Mouse (Mus musculus) liver, embryonic 13.5 days (tissue): ENCODE data around the gene Etfa. TPM values are rescaled to one million over a fixed set of nuclear protein-coding genes. Genes with fewer than 3 reads are reported as not detected.

Experiments
- ATAC-seq: fragments of 200-750 bp; cut with Nextera tagmentation; 2 replicates; pipeline ENCODE4 v1.8.0; 2017; ENCODE audit warnings: low read depth, mild to moderate bottlenecking, moderate number of reproducible peaks, moderate library complexity
- DNase-seq: peaks from one replicate; pipeline ENCODE4 v3.0.0; 2022
- H3K27ac ChIP-seq: fragments of 300-500 bp; sonication (generic); 2 replicates; pipeline ENCODE4 v1.5.1; 2015; ENCODE audit warnings: moderate library complexity, mild to moderate bottlenecking, inconsistent platforms
- H3K27me3 ChIP-seq: fragments of 300-500 bp; sonication (generic); 2 replicates; pipeline ENCODE4 v1.6.1; 2015; ENCODE audit warnings: mild to moderate bottlenecking, inconsistent platforms
- H3K36me3 ChIP-seq: fragments of 300-500 bp; sonication (generic); 2 replicates; pipeline ENCODE4 v1.6.1; 2015; ENCODE audit warnings: mild to moderate bottlenecking, inconsistent platforms
- H3K4me1 ChIP-seq: fragments of 300-500 bp; sonication (generic); replicated peaks from 2 replicates; pipeline ENCODE4 v1.6.1; 2015; ENCODE audit warnings: inconsistent platforms
- H3K4me2 ChIP-seq: fragments of 300-500 bp; sonication (generic); 2 replicates; pipeline ENCODE4 v1.6.1; 2015; ENCODE audit warnings: inconsistent platforms, mild to moderate bottlenecking, moderate library complexity
- H3K4me3 ChIP-seq: fragments of 300-500 bp; sonication (generic); replicated peaks from 2 replicates; pipeline ENCODE4 v1.5.1; 2015; ENCODE audit warnings: mild to moderate bottlenecking, inconsistent platforms
- H3K9ac ChIP-seq: fragments of 300-500 bp; sonication (generic); 2 replicates; pipeline ENCODE4 v1.6.1; 2015; ENCODE audit warnings: mild to moderate bottlenecking, inconsistent platforms
- H3K9me3 ChIP-seq: fragments of 300-500 bp; sonication (generic); replicated peaks from 2 replicates; pipeline ENCODE4 v1.6.1; 2016; ENCODE audit warnings: inconsistent platforms
- WGBS: fragments of 180-500 bp; shearing (Covaris S2); methylation state at CpG from one replicate; pipeline ENCODE4 v1.1.7; 2015; ENCODE audit not compliant: insufficient replicate concordance; 5-methylcytosine and 5-hydroxymethylcytosine counted together
- polyA plus RNA-seq: library from polyadenylated mRNA; unstranded; fragments of >200 nt; fragmentation: Nextera tagmentation; extraction: Ambion mirVana; gene quantifications from 2 replicates; pipeline ENCODE4 v1.2.1, GENCODE M21; 2015

Etfa gene
- polyA plus RNA-seq = 173 and 203 TPM in 2 replicates

DNA sequence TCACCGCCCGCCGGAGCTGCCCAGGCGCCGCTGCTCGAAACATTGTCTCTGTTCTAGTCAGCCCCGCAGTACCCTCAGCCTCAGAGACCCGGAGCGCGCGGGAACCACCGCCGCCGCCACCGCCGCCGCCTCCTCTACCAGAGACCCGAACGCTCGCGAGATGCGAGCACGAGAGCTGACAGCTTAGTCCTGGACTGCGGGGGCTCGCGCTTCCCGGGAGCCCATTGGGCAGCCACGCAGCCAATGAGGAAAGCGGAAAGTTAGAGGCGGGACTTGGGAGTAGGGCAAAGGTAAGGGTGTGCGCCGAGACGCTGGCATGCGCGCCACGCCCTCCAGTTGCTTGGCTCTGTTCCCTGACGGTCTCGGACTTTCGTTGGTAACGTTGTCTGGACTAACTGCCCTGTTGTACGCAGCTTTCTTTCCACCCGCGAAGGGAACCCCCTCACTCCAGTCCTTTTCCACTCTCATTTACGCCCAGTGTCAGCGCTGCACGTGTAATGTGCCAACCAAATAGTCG lies at the start of gene Etfa:
Gene Etfa, minus strand, starts transcription at position 217 of the 517 bp plus-strand sequence.
- under 1% methylated on average over 47 of the region's 47 CpGs for WGBS
- Histone ChIP-seq H3K4me2 (peak within 1 kb of the TSS; percentile 92), H3K36me3 (no peaks in the 10 kb centered on the region), H3K4me3 (peak within 1 kb of the TSS; percentile 93), H3K9ac (peak within 1 kb of the TSS; percentile 95), H3K4me1 (peaks cover 27% of the 10 kb centered on the region), H3K27me3 (peaks cover 19% of the 10 kb centered on the region; the same call in 1 of the 2 replicates), H3K9me3 (no peaks in the 10 kb centered on the region), H3K27ac (peak within 1 kb of the TSS; percentile 93)
- peak; percentile 96 for DNase-seq
- peak; percentile 98 for ATAC-seq

DNA sequence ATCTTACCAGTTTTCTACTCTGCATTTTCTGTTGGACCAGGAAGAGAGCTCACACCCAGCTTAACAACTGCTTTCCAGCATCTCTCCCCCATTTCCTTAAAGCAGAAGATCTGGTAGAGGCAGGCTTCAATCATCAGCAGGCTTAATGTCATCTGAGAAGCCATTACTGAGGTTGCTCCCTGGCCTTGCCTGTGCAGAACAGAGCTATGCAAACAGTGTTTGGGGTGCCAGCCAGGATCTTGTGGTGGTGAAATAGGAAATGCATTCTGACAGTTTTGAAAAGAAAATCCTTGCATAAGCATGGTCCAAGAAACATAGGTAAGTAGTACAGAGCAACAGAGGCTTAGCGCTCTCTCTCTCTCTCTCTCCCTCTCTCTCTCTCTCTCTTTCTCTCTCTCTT lies 48.9 kb upstream of the Etfa start:
- H3K4me2 ChIP-seq = no peak overlapping the region
- no peak overlapping the region for H3K27ac ChIP-seq
- WGBS = 93% methylated on average over 1 of the region's 1 CpGs
- DNase-seq (no peak), ATAC-seq (no peak)
- no peak overlapping the region for H3K9ac ChIP-seq
- H3K36me3 ChIP-seq = no peaks in the 10 kb centered on the region
- H3K9me3 ChIP-seq = no peaks in the 10 kb centered on the region
- no peak overlapping the region for H3K4me3 ChIP-seq
- H3K27me3 ChIP-seq = no peaks in the 10 kb centered on the region
- no peaks in the 10 kb centered on the region for H3K4me1 ChIP-seq

DNA sequence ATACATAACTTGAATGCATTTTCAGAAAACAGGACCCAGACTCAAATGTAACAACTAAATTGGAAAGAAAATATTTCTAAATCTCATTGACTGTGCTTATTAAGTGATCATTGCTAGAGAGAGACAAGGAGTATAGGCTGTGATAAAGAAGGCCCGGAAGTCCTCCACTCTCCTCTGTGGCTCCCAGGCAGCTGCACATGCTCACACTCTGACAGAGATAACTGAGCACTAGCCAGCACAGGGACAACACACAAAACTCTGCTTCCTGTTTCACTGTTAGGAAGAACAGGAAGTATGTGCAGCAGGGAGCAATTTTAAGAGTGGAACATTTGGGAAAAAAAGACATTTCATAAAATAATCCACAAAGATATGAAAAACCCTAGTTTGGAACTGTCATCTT lies 42.9 kb upstream of the Etfa start:
- WGBS = 20% methylated on average over 1 of the region's 1 CpGs
- Histone ChIP-seq H3K4me2 (no peak overlapping the region), H3K4me1 (no peaks in the 10 kb centered on the region), H3K9me3 (no peaks in the 10 kb centered on the region), H3K9ac (no peak overlapping the region), H3K27ac (no peak overlapping the region), H3K4me3 (no peak overlapping the region), H3K36me3 (no peaks in the 10 kb centered on the region), H3K27me3 (peaks cover 2% of the 10 kb centered on the region)
- no peak for ATAC-seq
- no peak for DNase-seq

DNA sequence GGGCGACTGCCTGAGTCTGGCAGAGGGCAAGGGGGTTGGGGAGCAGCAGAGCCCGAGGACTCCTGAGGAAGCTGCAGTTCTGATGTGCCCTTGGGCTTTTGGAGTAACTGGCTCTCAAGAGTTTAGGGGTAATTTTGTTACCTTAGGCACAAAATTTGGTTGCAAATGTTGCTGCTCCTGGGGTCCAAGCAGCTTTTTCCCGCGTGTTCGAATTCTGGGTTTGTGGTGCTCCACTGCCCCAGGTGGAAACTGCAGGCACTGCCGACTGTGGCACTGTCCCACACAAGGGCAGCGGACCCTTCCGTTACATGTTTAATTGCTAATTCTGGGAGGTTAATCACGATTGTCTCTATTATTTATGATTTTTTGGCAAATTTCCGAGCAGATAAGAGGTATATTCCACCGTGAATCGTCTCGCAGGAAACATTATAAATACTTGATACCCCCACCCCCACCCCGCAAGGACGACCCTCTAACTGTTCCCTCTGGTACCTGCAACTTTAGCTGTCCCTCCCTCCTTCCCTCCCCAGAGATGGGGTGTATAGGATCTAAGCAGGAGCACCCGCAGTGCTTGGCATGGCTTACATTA lies 37.4 kb upstream of the Etfa start:
- Histone ChIP-seq H3K4me3 (no peak overlapping the region), H3K27me3 (peaks cover 57% of the 10 kb centered on the region), H3K27ac (no peak overlapping the region), H3K4me2 (peak overlapping the region; percentile 19; the same call in 1 of the 2 replicates), H3K9me3 (peaks cover 6% of the 10 kb centered on the region; the same call in 1 of the 2 replicates), H3K9ac (no peak overlapping the region), H3K4me1 (peaks cover 14% of the 10 kb centered on the region), H3K36me3 (no peaks in the 10 kb centered on the region)
- ATAC-seq (no peak), DNase-seq (no peak)
- 11% methylated on average over 16 of the region's 16 CpGs for WGBS

DNA sequence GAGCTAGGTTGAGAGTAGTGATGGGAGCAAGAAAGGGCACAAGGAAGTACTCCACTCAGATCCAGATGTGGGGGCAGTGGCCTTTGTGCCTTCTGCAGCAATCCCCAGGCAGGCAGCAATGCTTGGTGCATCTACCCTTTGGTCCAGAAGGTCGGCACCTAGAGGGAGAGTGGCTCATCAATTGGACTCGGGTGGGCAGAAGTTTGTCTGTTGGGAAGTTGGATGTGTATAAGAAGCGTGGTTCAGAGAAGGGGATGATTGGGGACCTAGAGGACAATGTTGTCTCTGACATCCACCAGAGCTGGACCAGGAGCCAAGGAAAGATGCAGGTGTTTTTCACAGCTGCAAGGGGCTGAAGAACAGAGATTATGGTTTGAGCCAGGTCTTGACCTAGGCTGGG lies 36.8 kb upstream of the Etfa start:
- 17% methylated on average over 3 of the region's 3 CpGs for WGBS
- Histone ChIP-seq H3K27me3 (peaks cover 63% of the 10 kb centered on the region), H3K4me2 (no peak overlapping the region)

DNA sequence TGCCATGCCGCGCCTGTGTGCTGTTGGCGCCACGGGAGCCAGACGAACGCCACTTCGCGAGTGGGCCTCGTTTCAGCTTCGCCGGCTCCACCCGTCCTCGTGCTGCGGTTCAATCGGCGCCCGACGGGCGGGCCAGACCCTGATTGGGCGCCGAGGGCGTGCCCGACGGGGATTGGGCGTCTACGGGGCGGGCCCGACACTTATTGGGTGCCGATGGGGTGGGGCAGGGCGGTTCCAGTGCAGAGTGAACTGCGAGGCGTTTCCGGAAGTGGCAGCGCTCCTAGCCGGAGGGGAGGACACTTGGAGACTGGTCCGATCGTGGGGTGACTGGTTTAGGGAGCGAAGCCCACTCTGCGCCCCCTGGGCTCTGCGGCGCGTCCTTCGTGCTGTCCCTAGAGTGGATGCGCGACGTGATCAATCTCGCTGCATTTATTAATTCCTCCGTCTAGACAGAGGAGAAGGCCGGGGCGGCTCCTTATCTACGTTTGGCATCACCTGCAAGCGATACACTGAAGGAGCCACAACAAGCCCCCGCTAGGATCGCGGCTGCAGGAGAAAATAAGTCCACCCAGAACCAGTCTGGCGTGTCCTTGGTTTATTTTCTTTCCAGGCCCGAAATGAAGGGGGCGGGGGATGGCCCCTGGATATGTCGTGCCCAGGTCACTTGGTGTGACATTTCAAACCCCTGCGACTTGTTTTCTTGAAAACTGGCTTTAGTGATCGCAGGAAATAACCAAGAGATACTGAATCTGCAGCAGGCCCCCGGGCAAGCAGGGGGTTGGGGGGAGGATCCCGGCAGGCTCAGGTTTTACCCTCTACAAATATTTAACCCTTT lies 34.4 kb upstream of the Etfa start:
- peak; percentile 34 for DNase-seq
- Histone ChIP-seq H3K9ac (no peak overlapping the region), H3K4me2 (peak overlapping the region; percentile 56), H3K27ac (no peak overlapping the region), H3K4me3 (peak overlapping the region; percentile 35), H3K9me3 (peaks cover 6% of the 10 kb centered on the region; the same call in 1 of the 2 replicates), H3K36me3 (no peaks in the 10 kb centered on the region), H3K27me3 (peaks cover 87% of the 10 kb centered on the region), H3K4me1 (peaks cover 31% of the 10 kb centered on the region)
- WGBS = 3% methylated on average over 63 of the region's 63 CpGs
- ATAC-seq = peak; percentile 64; the same call in 1 of the 2 replicates

More for the DNA sequence above, 36.8 kb upstream of the Etfa start:
- H3K9me3 ChIP-seq = peaks cover 6% of the 10 kb centered on the region; the same call in 1 of the 2 replicates
- H3K4me3 ChIP-seq = no peak overlapping the region
- no peak for ATAC-seq
- no peak for DNase-seq
- H3K27ac ChIP-seq = no peak overlapping the region
- peaks cover 18% of the 10 kb centered on the region for H3K4me1 ChIP-seq
- no peaks in the 10 kb centered on the region for H3K36me3 ChIP-seq
- no peak overlapping the region for H3K9ac ChIP-seq

DNA sequence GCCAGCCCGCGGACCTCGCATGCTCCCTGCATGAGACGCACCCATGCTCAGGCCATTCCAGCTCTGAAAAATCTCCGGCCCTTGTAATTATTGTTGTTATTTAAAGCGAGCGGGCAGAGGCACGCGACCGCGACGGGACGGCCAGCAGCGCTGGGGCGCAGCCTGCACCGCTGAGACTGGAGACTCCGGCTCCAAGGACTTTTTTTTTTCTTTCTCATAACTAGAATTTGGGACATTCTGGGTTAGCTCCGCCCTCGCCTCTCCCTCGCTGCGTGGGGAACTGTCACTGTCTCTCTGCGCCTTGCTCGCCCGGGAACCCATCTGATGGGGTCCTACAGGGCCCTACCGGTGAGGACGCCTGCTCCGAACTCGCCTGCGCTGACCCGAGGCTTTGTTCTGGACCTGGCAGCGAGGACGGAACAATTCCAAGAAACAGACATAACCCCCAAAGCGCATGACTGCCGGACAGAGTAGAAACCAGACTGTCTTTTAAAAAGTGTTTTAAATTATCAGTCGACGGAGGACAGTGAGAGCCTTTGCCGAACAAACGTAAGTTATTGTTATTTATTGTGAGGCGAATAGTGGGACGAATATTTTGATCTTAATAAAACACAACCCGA lies 33.6 kb upstream of the Etfa start:
- no peak overlapping the region for H3K9ac ChIP-seq
- WGBS = 9% methylated on average over 41 of the region's 41 CpGs
- peaks cover 38% of the 10 kb centered on the region for H3K4me1 ChIP-seq
- peak overlapping the region; percentile 56; the same call in 1 of the 2 replicates for H3K4me2 ChIP-seq
- ATAC-seq = no peak
- peaks cover 95% of the 10 kb centered on the region for H3K27me3 ChIP-seq
- peak overlapping the region; percentile 35 for H3K4me3 ChIP-seq
- no peaks in the 10 kb centered on the region for H3K36me3 ChIP-seq
- H3K27ac ChIP-seq = no peak overlapping the region
- peaks cover 6% of the 10 kb centered on the region; the same call in 1 of the 2 replicates for H3K9me3 ChIP-seq
- no peak for DNase-seq

DNA sequence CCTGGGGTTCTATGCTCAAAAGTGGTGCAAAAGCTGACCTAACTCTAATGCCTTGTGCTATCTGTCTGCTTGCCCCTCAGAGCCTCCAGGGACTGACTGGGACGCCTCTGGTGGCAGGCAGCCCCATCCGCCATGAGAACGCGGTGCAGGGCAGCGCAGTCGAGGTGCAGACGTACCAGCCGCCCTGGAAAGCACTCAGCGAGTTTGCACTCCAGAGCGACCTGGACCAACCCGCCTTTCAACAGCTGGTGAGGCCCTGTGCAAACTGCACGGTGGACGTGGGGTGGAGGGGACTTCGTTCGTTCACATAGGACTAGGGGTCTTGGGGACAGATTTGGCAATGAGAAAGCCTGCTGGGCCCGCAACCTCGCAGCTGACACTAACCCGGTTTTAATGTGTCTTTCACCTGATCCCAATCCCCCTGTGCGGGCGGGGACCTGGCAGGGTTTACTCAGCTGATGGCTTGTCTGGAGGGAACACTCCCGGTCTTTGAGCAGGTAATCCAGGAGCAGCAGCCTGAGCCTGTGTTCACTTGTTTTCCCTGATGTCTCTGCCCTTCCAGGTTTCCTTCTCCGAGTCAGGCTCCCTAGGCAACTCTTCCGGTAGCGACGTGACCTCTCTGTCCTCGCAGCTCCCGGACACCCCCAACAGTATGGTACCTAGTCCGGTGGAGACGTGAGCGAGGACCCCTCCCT lies 33.0 kb upstream of the Etfa start:
- no peak for ATAC-seq
- peaks cover 43% of the 10 kb centered on the region for H3K4me1 ChIP-seq
- no peaks in the 10 kb centered on the region for H3K36me3 ChIP-seq
- H3K4me3 ChIP-seq = peak overlapping the region; percentile 14
- no peak for DNase-seq
- no peak overlapping the region for H3K27ac ChIP-seq
- 3% methylated on average over 30 of the region's 30 CpGs for WGBS
- H3K9ac ChIP-seq = no peak overlapping the region
- H3K9me3 ChIP-seq = peaks cover 6% of the 10 kb centered on the region; the same call in 1 of the 2 replicates
- H3K4me2 ChIP-seq = peak overlapping the region; percentile 17; the same call in 1 of the 2 replicates
- peaks cover 100% of the 10 kb centered on the region for H3K27me3 ChIP-seq

DNA sequence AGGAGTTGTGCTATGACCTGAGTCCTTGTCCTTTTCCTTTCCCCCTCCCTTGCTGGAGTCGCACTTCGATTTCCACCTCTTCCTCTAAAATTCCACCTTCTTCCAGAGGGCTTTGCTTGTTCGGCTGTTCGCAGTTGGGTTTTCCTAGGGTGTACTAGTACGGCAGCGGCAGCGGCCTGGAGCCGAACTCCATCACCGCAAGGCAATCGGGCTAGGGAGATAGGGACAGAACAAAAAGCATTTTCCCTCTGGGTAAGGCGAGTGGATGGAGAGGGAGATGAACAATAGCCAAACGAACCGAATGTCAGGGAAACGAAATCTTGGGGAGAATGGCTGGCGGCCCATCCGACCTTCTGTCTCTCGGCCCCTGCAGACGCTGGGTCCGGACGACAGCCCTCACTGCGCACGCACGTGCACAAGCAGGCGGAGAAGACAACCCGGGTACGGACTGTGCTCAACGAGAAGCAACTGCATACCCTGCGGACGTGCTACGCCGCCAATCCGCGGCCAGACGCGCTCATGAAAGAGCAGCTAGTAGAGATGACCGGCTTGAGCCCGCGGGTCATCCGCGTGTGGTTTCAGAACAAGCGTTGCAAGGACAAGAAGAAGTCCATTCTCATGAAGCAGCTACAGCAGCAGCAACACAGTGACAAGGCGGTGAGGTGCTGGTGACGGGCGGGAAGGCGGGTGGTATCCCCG lies 31.8 kb upstream of the Etfa start:
- ATAC-seq (no peak), DNase-seq (no peak)
- WGBS = 2% methylated on average over 46 of the region's 46 CpGs
- peaks cover 43% of the 10 kb centered on the region for H3K4me1 ChIP-seq
- H3K9me3 ChIP-seq = peaks cover 6% of the 10 kb centered on the region; the same call in 1 of the 2 replicates
- H3K4me3 ChIP-seq = peak overlapping the region; percentile 22; the same call in 1 of the 2 replicates
- no peak overlapping the region for H3K27ac ChIP-seq
- no peaks in the 10 kb centered on the region for H3K36me3 ChIP-seq
- H3K9ac ChIP-seq = no peak overlapping the region
- H3K4me2 ChIP-seq = peak overlapping the region; percentile 34
- H3K27me3 ChIP-seq = peaks cover 100% of the 10 kb centered on the region

DNA sequence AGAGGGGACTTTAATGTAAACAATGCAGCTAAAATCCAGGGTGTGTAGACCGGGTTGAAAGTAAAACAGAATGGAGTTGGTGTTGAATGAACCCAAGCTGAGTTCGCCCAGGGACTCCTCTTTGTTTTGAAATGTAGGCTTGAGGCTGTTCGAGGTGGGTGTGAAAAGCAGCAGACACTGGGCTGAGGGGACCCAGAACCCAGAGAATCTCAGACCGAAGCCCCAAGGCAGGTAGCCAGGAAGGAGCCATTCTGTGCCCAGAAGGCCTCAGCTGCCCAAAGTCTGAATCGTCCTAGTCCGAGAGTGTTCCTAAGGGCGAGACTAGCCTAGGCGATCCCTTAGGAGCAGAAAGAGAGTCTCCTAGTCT lies 31.3 kb upstream of the Etfa start:
- no peak overlapping the region for H3K9ac ChIP-seq
- no peak overlapping the region for H3K4me2 ChIP-seq
- H3K4me1 ChIP-seq = peaks cover 43% of the 10 kb centered on the region
- ATAC-seq (no peak), DNase-seq (no peak)
- H3K36me3 ChIP-seq = no peaks in the 10 kb centered on the region
- H3K9me3 ChIP-seq = peaks cover 6% of the 10 kb centered on the region; the same call in 1 of the 2 replicates
- peaks cover 100% of the 10 kb centered on the region for H3K27me3 ChIP-seq
- WGBS = 12% methylated on average over 8 of the region's 8 CpGs
- H3K27ac ChIP-seq = no peak overlapping the region
- no peak overlapping the region for H3K4me3 ChIP-seq
